Mouse (Mus musculus): ENCODE results near the gene Chil4. TPM values are rescaled to one million over a fixed set of nuclear protein-coding genes. Genes with fewer than 3 reads are reported as not detected.

Gene Chil4
- not detected in 2 replicates for polyA plus RNA-seq (2012; rRNA removed)

DNA sequence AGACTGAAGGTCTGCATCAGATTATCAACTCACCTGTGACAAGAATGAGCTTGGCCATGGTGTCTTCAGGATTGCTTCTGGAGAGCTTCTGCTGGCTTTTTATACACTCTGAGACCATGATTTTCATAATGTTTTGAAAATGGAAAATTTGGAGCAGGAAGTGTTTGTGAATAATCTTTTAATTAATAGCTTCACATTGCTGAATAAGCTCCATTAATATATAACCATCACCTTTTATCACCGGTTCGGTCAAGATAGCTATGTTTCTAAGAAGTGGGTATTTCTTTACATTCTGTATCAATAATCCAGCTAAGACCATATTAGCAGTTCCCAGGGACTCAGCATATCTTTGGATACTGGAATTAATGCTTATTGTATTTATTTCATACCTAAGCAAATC is at the start of gene Chil4:
TSS of gene Chil4 (minus strand) at position 101 of the 400 bp plus-strand sequence.

GRCm38 (mm10) chr3:106167464-106167863 is 51.8 kb downstream of the Chil4 start, which contains the start of gene Chil3:
Gene Chil3, minus strand, starts transcription at chr3:106167564.

Other genes with a start within 250 kb of the Chil4 start
- gene Ovgp1, start 245.8 kb downstream of the Chil4 start, polyA plus RNA-seq (2012; rRNA removed), result 554 and 678 TPM in 2 replicates
- 5.2 and 7.8 TPM in 2 replicates for gene Pifo, start 204.9 kb downstream of the Chil4 start, polyA plus RNA-seq (2012; rRNA removed)
- not detected in 2 replicates for gene Chil5, start 186.7 kb downstream of the Chil4 start, polyA plus RNA-seq (2012; rRNA removed)
- gene Chia1, start 106.3 kb downstream of the Chil4 start, polyA plus RNA-seq (2012; rRNA removed), result 0.71 and 1.4 TPM in 2 replicates
- 0.08 and 0.09 TPM in 2 replicates for gene Chil3, start 51.9 kb downstream of the Chil4 start, polyA plus RNA-seq (2012; rRNA removed)
- not detected in 2 replicates for gene Chil6, start 186.7 kb upstream of the Chil4 start, polyA plus RNA-seq (2012; rRNA removed)